Mouse (Mus musculus): Measurements from ENCODE around the gene Gm10972. TPM values are rescaled to one million over a fixed set of nuclear protein-coding genes. Genes with fewer than 3 reads are reported as not detected.
A peak's percentile ranks its signal among the peaks of the same experiment; 100 is the strongest.
"Not testable (repeated sequence)": the region's sequence is repeated elsewhere in the genome, so short reads cannot be mapped to it uniquely, and the experiment has no call there.

The Gm10972 gene
- polyA plus RNA-seq, 1 experiment from 2014 or later: not detected

GRCm38 (mm10) chr3:94658740-94659095 is 15.8 kb downstream of the Gm10972 start, which contains the start of gene Tuft1:
Gene Tuft1, minus strand, starts transcription at chr3:94658872.
- Histone ChIP-seq H3K4me1 (ENCODE audit: insufficient read depth) (peaks cover 13% of the 10 kb centered on the region), H3K9ac (replicated peaks) (peak within 1 kb of the TSS; percentile 59), H3K4me3 (ENCODE audit: low read depth, low read length) (peak within 1 kb of the TSS; percentile 54), H3K27ac (ENCODE audit: low read depth) (peak within 1 kb of the TSS; percentile 69), H3K4me2 (ENCODE audit: low read depth, low read length) (peak within 1 kb of the TSS; percentile 78)
- not testable (repeated sequence) for H3K36me3 ChIP-seq (replicated peaks; ENCODE audit: insufficient read depth, low read length); H3K9me3 ChIP-seq (ENCODE audit: low read length); DNase-seq; H3K27me3 ChIP-seq (ENCODE audit: insufficient read depth, low read length)
- WGBS (ENCODE audit: insufficient replicate concordance): under 1% methylated on average over 16 of the region's 33 CpGs
- ATAC-seq: peak; percentile 97

GRCm38 (mm10) chr3:94659142-94659748 is 16.3 kb downstream of the Gm10972 start:
- 22% methylated on average over 7 of the region's 10 CpGs for WGBS (ENCODE audit: insufficient replicate concordance)
- Histone ChIP-seq H3K4me3 (ENCODE audit: low read depth, low read length) (peak overlapping the region; percentile 23), H3K4me1 (ENCODE audit: insufficient read depth) (peaks cover 13% of the 10 kb centered on the region), H3K4me2 (ENCODE audit: low read depth, low read length) (peak overlapping the region; percentile 66), H3K27ac (ENCODE audit: low read depth) (peak overlapping the region; percentile 69)
- DNase-seq (peak; percentile 36), ATAC-seq (peak; percentile 87)
- not testable (repeated sequence) for H3K27me3 ChIP-seq (ENCODE audit: insufficient read depth, low read length); H3K36me3 ChIP-seq (replicated peaks; ENCODE audit: insufficient read depth, low read length); H3K9me3 ChIP-seq (ENCODE audit: low read length); H3K9ac ChIP-seq (replicated peaks)

- H3K36me3 ChIP-seq (replicated peaks; ENCODE audit: insufficient read depth, low read length); H3K4me2 ChIP-seq (ENCODE audit: low read depth, low read length): not testable (repeated sequence)
Observed at GRCm38 (mm10) chr3:94660841-94661240, 17.9 kb downstream of the Gm10972 start.

GRCm38 (mm10) chr3:94665060-94665802 is 22.3 kb downstream of the Gm10972 start:
- not testable (repeated sequence) for H3K9ac ChIP-seq (replicated peaks); H3K27me3 ChIP-seq (ENCODE audit: insufficient read depth, low read length); H3K9me3 ChIP-seq (ENCODE audit: low read length); H3K36me3 ChIP-seq (replicated peaks; ENCODE audit: insufficient read depth, low read length); DNase-seq; H3K4me3 ChIP-seq (ENCODE audit: low read depth, low read length); H3K27ac ChIP-seq (ENCODE audit: low read depth); H3K4me1 ChIP-seq (ENCODE audit: insufficient read depth)
- H3K4me2 ChIP-seq (ENCODE audit: low read depth, low read length): peak overlapping the region; percentile 32; the same call in 1 of the 2 replicates
- 56% methylated on average over 3 of the region's 5 CpGs for WGBS (ENCODE audit: insufficient replicate concordance)
- peak; percentile 31 for TF ChIP-seq CTCF (IDR thresholded peaks at IDR 0.05; ENCODE audit: low read depth)
- ATAC-seq: peak; percentile 49

More at GRCm38 (mm10) chr3:94660841-94661240, 17.9 kb downstream of the Gm10972 start:
- H3K27ac ChIP-seq (ENCODE audit: low read depth); H3K9ac ChIP-seq (replicated peaks); H3K9me3 ChIP-seq (ENCODE audit: low read length); ATAC-seq; H3K27me3 ChIP-seq (ENCODE audit: insufficient read depth, low read length); DNase-seq; H3K4me3 ChIP-seq (ENCODE audit: low read depth, low read length): not testable (repeated sequence)
- H3K4me1 ChIP-seq (ENCODE audit: insufficient read depth): peaks cover 15% of the 10 kb centered on the region
- 84% methylated on average over 2 of the region's 2 CpGs for WGBS (ENCODE audit: insufficient replicate concordance)

- not testable (repeated sequence) for H3K4me3 ChIP-seq (ENCODE audit: low read depth, low read length); H3K27me3 ChIP-seq (ENCODE audit: insufficient read depth, low read length); H3K4me1 ChIP-seq (ENCODE audit: insufficient read depth); H3K27ac ChIP-seq (ENCODE audit: low read depth); H3K36me3 ChIP-seq (replicated peaks; ENCODE audit: insufficient read depth, low read length); H3K9ac ChIP-seq (replicated peaks); H3K9me3 ChIP-seq (ENCODE audit: low read length)
- peak; percentile 42; the same call in 1 of the 2 replicates for TF ChIP-seq EP300 (IDR thresholded peaks at IDR 0.05; ENCODE audit: low read depth)
- peak; percentile 16 for DNase-seq
- H3K4me2 ChIP-seq (ENCODE audit: low read depth, low read length): peak overlapping the region; percentile 32; the same call in 1 of the 2 replicates
- 30% methylated on average over 7 of the region's 7 CpGs for WGBS (ENCODE audit: insufficient replicate concordance)
- ATAC-seq: peak; percentile 85
Observed at GRCm38 (mm10) chr3:94665896-94666295, 23.0 kb downstream of the Gm10972 start.

- H3K4me1 ChIP-seq (ENCODE audit: insufficient read depth); H3K9me3 ChIP-seq (ENCODE audit: low read length); H3K27ac ChIP-seq (ENCODE audit: low read depth); DNase-seq; H3K9ac ChIP-seq (replicated peaks); H3K27me3 ChIP-seq (ENCODE audit: insufficient read depth, low read length); ATAC-seq; H3K36me3 ChIP-seq (replicated peaks; ENCODE audit: insufficient read depth, low read length); H3K4me2 ChIP-seq (ENCODE audit: low read depth, low read length); H3K4me3 ChIP-seq (ENCODE audit: low read depth, low read length): not testable (repeated sequence)
- WGBS (ENCODE audit: insufficient replicate concordance): 75% methylated on average over 9 of the region's 9 CpGs
Observed at GRCm38 (mm10) chr3:94675101-94675500, 32.2 kb downstream of the Gm10972 start.
